Comparison of ENCODE assay signal across 15 mouse cellular contexts in genomic region chr10:60794792-60795191, GRCm38 (mm10). TPM values are rescaled to one million over a fixed set of nuclear protein-coding genes. Genes with fewer than 3 reads are reported as not detected.
A peak's percentile ranks its signal among the peaks of the same experiment; 100 is the strongest.
DNase-seq lines count a peak whose midpoint lies in the region; ATAC-seq and TF ChIP-seq lines count a peak whose summit lies in the region.
"Had no signal": no experiment of that assay in that cellular context is flagged by ENCODE, and none has a peak within 500 bp of the region (broad histone marks: within the 10 kb centered on the region; RNA-seq: fewer than 3 reads in every experiment).

No protein-coding gene starts in this region.

- no peak overlapping the region for H3K4me2 ChIP-seq in heart, embryonic 16.5 days (ENCODE audit: low read depth, low read length)
- H3K4me2 ChIP-seq in embryonic facial prominence, embryonic 13.5 days = peak overlapping the region; percentile 22; the same call in 1 of the 2 replicates
- no peak overlapping the region for H3K4me2 ChIP-seq in intestine, postnatal 0 days (replicated peaks; ENCODE audit: low read depth)
- H3K4me2 ChIP-seq: liver, embryonic 13.5 days; neural tube, embryonic 15.5 days had no signal

- ATAC-seq in heart, embryonic 16.5 days (replicated peaks; ENCODE audit: extremely low read depth, insufficient read depth, low FRiP score) = no peak
- ATAC-seq in embryonic facial prominence, embryonic 13.5 days (ENCODE audit: insufficient number of reproducible peaks, insufficient read depth, low FRiP score, low TSS enrichment, low read depth) = no peak
- ATAC-seq in intestine, postnatal 0 days = 0 out of 2 replicates have a peak, but pooled peaks have one; percentile 16

- no peak for TF ChIP-seq POLR2A in ES-Bruce4 (IDR thresholded peaks at IDR 0.05; ENCODE audit: insufficient read depth, low read length)

- no peak for DNase-seq in heart, adult 9 months (ENCODE audit: low spot score in 2 of 2)
- no peak for DNase-seq in retina, postnatal 1 day
- no peak for DNase-seq in lung, postnatal 10 days
- no peak for DNase-seq in layer of hippocampus, postnatal 25 days (ENCODE audit: extremely low spot score in 1 of 2, low spot score in 1 of 2)
- DNase-seq: adrenal gland, postnatal 10 days; cerebellum, postnatal 36 days; liver, embryonic 13.5 days; midbrain, embryonic 14.5 days; right cerebral cortex, postnatal 25 days had no signal

- H3K36me3 ChIP-seq in heart, embryonic 16.5 days (ENCODE audit: control insufficient read depth, insufficient read depth) = no peaks in the 10 kb centered on the region
- no peaks in the 10 kb centered on the region for H3K36me3 ChIP-seq in ES-Bruce4 (ENCODE audit: control insufficient read depth, insufficient read depth, low read length, poor library complexity, severe bottlenecking)
- no peaks in the 10 kb centered on the region for H3K36me3 ChIP-seq in embryonic facial prominence, embryonic 13.5 days
- H3K36me3 ChIP-seq in intestine, postnatal 0 days (ENCODE audit: control insufficient read depth, insufficient read depth) = no peaks in the 10 kb centered on the region
- H3K36me3 ChIP-seq: liver, embryonic 13.5 days; neural tube, embryonic 15.5 days had no signal

- TF ChIP-seq CTCF in ES-Bruce4 (IDR thresholded peaks at IDR 0.05; ENCODE audit: low read depth, low read length) = no peak
- TF ChIP-seq CTCF in intestine, postnatal 0 days (IDR thresholded peaks at IDR 0.05; ENCODE audit: low read depth) = no peak

- H3K9ac ChIP-seq in heart, embryonic 16.5 days (ENCODE audit: low read length) = 0 out of 2 replicates have a peak overlapping the region, but pooled peaks have one; percentile 39
- no peak overlapping the region for H3K9ac ChIP-seq in ES-Bruce4 (ENCODE audit: low read depth, poor library complexity, severe bottlenecking)
- 0 out of 2 replicates have a peak overlapping the region, but pooled peaks have one; percentile 44 for H3K9ac ChIP-seq in embryonic facial prominence, embryonic 13.5 days
- no peak overlapping the region for H3K9ac ChIP-seq in intestine, postnatal 0 days (ENCODE audit: low read depth, low read length)
- H3K9ac ChIP-seq: liver, embryonic 13.5 days; neural tube, embryonic 15.5 days had no signal

- H3K4me1 ChIP-seq in heart, embryonic 16.5 days (ENCODE audit: control insufficient read depth, insufficient read depth, low read length) = peaks cover 46% of the 10 kb centered on the region
- peaks cover 5% of the 10 kb centered on the region for H3K4me1 ChIP-seq in ES-Bruce4 (ENCODE audit: control insufficient read depth, insufficient read depth, low read length)
- peaks cover 69% of the 10 kb centered on the region for H3K4me1 ChIP-seq in embryonic facial prominence, embryonic 13.5 days
- 0 out of 2 replicates have a peak, but pooled peaks cover 7% of the 10 kb centered on the region for H3K4me1 ChIP-seq in intestine, postnatal 0 days (replicated peaks; ENCODE audit: control insufficient read depth, insufficient read depth, low read length)

- H3K27me3 ChIP-seq in heart, embryonic 16.5 days (ENCODE audit: control insufficient read depth, insufficient read depth, low read length) = no peaks in the 10 kb centered on the region
- H3K27me3 ChIP-seq in ES-Bruce4 (ENCODE audit: control insufficient read depth, insufficient read depth, low read length, poor library complexity, severe bottlenecking) = no peaks in the 10 kb centered on the region
- peaks cover 4% of the 10 kb centered on the region; the same call in 1 of the 2 replicates for H3K27me3 ChIP-seq in embryonic facial prominence, embryonic 13.5 days
- no peaks in the 10 kb centered on the region for H3K27me3 ChIP-seq in intestine, postnatal 0 days (replicated peaks; ENCODE audit: control insufficient read depth, insufficient read depth, low read length)

- peak overlapping the region; percentile 62 for H3K27ac ChIP-seq in heart, embryonic 16.5 days (ENCODE audit: low read length)
- 0 out of 2 replicates have a peak overlapping the region, but pooled peaks have one; percentile 1 for H3K27ac ChIP-seq in ES-Bruce4 (ENCODE audit: insufficient read depth, low read length)
- H3K27ac ChIP-seq in embryonic facial prominence, embryonic 13.5 days = peak overlapping the region; percentile 84
- peak overlapping the region; percentile 41 for H3K27ac ChIP-seq in intestine, postnatal 0 days (ENCODE audit: low read depth, low read length)
- H3K27ac ChIP-seq: liver, embryonic 13.5 days; neural tube, embryonic 15.5 days had no signal

- 67% methylated on average over 8 of the region's 8 CpGs for WGBS in heart, embryonic 16.5 days
- WGBS in embryonic facial prominence, embryonic 13.5 days = 30% methylated on average over 8 of the region's 8 CpGs
- 38% methylated on average over 8 of the region's 8 CpGs for WGBS in intestine, postnatal 0 days

- no peaks in the 10 kb centered on the region for H3K9me3 ChIP-seq in heart, embryonic 16.5 days (replicated peaks; ENCODE audit: control insufficient read depth, low read length)
- H3K9me3 ChIP-seq in ES-Bruce4 (replicated peaks; ENCODE audit: control insufficient read depth, insufficient read depth, low read length, poor library complexity, severe bottlenecking) = no peaks in the 10 kb centered on the region
- H3K9me3 ChIP-seq in embryonic facial prominence, embryonic 13.5 days = no peaks in the 10 kb centered on the region
- no peaks in the 10 kb centered on the region for H3K9me3 ChIP-seq in intestine, postnatal 0 days (ENCODE audit: control insufficient read depth)
- H3K9me3 ChIP-seq: liver, embryonic 13.5 days; neural tube, embryonic 15.5 days had no signal

- TF ChIP-seq EP300 in ES-Bruce4 (IDR thresholded peaks at IDR 0.05; ENCODE audit: insufficient read depth, low read depth, low read length) = no peak

- no peak overlapping the region for H3K4me3 ChIP-seq in heart, embryonic 16.5 days (ENCODE audit: low read length)
- H3K4me3 ChIP-seq in ES-Bruce4 (ENCODE audit: low read depth, low read length) = no peak overlapping the region
- H3K4me3 ChIP-seq in embryonic facial prominence, embryonic 13.5 days = no peak overlapping the region
- H3K4me3 ChIP-seq in intestine, postnatal 0 days (ENCODE audit: low read depth, low read length) = no peak overlapping the region
- H3K4me3 ChIP-seq: liver, embryonic 13.5 days; neural tube, embryonic 15.5 days had no signal

RNA-seq across cellular contexts. Expression of gene Unc5b, which starts 36.6 kb away (rescaled TPM):
- polyA plus RNA-seq in heart, embryonic 16.5 days (2015; fragmentation: Nextera tagmentation; extraction: Ambion mirVana) = 10.0 and 12.5 TPM in 2 replicates
- 36.7 and 43.2 TPM in 2 replicates for polyA plus RNA-seq in ES-Bruce4 (2011; ENCODE audit: insufficient read depth, insufficient read length, low read depth, missing spikeins)
- 6.0 and 6.1 TPM in 2 replicates for polyA plus RNA-seq in embryonic facial prominence, embryonic 13.5 days (2015; fragmentation: Nextera tagmentation; extraction: Ambion mirVana)
- polyA plus RNA-seq in intestine, postnatal 0 days (2015; fragmentation: Nextera tagmentation; extraction: Ambion mirVana) = 2.5 and 2.6 TPM in 2 replicates
- total RNA-seq in layer of hippocampus, postnatal 25 days (2021) = 10 to 100 TPM; 15.9 to 16.4 TPM
- total RNA-seq: granulocyte monocyte progenitor cell, adult 5-6 weeks had no signal

RNA-seq across cellular contexts. Expression of gene Slc29a3, which starts 42.2 kb away (rescaled TPM):
- 6.6 and 8.0 TPM in 2 replicates for polyA plus RNA-seq in heart, embryonic 16.5 days (2015; fragmentation: Nextera tagmentation; extraction: Ambion mirVana)
- 8.2 and 8.7 TPM in 2 replicates for polyA plus RNA-seq in ES-Bruce4 (2011; ENCODE audit: insufficient read depth, insufficient read length, low read depth, missing spikeins)
- 14.8 and 17.8 TPM in 2 replicates for polyA plus RNA-seq in embryonic facial prominence, embryonic 13.5 days (2015; fragmentation: Nextera tagmentation; extraction: Ambion mirVana)
- polyA plus RNA-seq in intestine, postnatal 0 days (2015; fragmentation: Nextera tagmentation; extraction: Ambion mirVana) = 6.3 and 7.9 TPM in 2 replicates
- total RNA-seq in layer of hippocampus, postnatal 25 days (2021) = 10 to 100 TPM; 16.6 to 17.1 TPM

Comparison
In these comparisons a context has a peak if more than half of its experiments do, and no peak if none do; other contexts are left out.
1. H3K27ac ChIP-seq: peak in every context shown above with its lines; median percentile 84 in embryonic facial prominence, embryonic 13.5 days; 62 in heart, embryonic 16.5 days; 41 in intestine, postnatal 0 days; 1 in ES-Bruce4.
2. H3K9ac ChIP-seq: peak in heart, embryonic 16.5 days (single experiment) and embryonic facial prominence, embryonic 13.5 days (single experiment); none in ES-Bruce4 (single experiment) and intestine, postnatal 0 days (single experiment).